Mouse (Mus musculus): ENCODE measurements at regions not wholly inside any gene's neighbourhood (a gene's known extent, or its start where the extent isn't known, plus 50 kb on each side); places are given as distances from the start of the nearest gene placed in this dataset.

DNA sequence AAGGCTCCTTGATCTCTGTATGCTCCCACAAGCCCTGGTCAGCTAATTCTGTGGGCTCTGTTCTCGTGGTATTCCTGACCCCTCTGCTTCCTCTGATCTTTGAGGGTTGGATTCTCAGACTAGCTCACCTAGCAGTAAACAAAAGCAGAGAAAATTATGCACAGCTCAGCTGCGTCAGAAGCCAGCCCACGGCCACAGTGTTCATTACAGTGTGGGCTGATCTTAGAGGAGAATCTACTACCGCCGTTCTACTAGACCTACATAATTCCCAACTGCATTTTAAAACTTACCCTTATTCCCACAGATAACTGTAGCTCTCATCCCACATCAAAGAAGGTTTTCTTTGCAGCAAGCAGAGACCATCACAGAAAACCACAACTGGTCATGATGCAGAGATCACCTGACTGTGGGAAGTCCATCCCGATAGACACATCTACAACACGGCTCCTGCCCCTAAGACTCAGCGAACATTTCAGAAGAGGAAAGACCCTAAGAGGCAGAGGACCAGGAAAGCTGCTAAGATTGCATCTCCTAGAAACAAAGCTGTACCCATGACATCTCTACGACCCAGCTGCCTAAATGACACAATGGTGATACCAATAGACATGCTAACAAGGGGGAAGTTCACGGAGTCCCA, 49.8 kb upstream of the Ralgps2 start:
- H3K9me3 ChIP-seq (ENCODE audit: control insufficient read depth, low read length): no peaks in the 10 kb centered on the region
- no peak overlapping the region for H3K9ac ChIP-seq (ENCODE audit: low read length)
- DNase-seq (ENCODE audit: low spot score) (no peak), ATAC-seq (replicated peaks; ENCODE audit: low FRiP score, low TSS enrichment, low read depth) (no peak)
- peaks cover 6% of the 10 kb centered on the region; the same call in 1 of the 2 replicates for H3K4me1 ChIP-seq (replicated peaks; ENCODE audit: control insufficient read depth, insufficient read depth, low read length)
- H3K4me2 ChIP-seq (ENCODE audit: low read length): no peak overlapping the region
- WGBS: 78% methylated on average over 10 of the region's 10 CpGs
- no peaks in the 10 kb centered on the region for H3K27me3 ChIP-seq (replicated peaks; ENCODE audit: control insufficient read depth, insufficient read depth, low read length)
- no peak overlapping the region for H3K4me3 ChIP-seq (ENCODE audit: low read depth, low read length)
- H3K27ac ChIP-seq (ENCODE audit: low read depth): no peak overlapping the region
- H3K36me3 ChIP-seq (ENCODE audit: control insufficient read depth, insufficient read depth, low read length): no peaks in the 10 kb centered on the region

Data from intestine, embryonic 14.5 days (tissue).